Mouse (Mus musculus) erythroid progenitor cell, adult 5-6 weeks (primary cell): Measurements from ENCODE around the gene Gm4792. TPM values are rescaled to one million over a fixed set of nuclear protein-coding genes. Genes with fewer than 3 reads are reported as not detected.

Source experiments
- ATAC-seq: replicated peaks from 2 replicates; pipeline ENCODE4 v1.8.0; 2016; ENCODE audit warnings: moderate number of reproducible peaks, mild to moderate bottlenecking, moderate TSS enrichment, inconsistent platforms; ENCODE audit not compliant: poor library complexity, low FRiP score, severe bottlenecking
- total RNA-seq, 2 experiments: library from RNA; stranded (forward) in 1 of 2; stranded (reverse) in 1 of 2; fragments of 150-400 nt in 1 of 2; fragments of 186-747, 209-891 nt in 1 of 2; gene quantifications; 2 replicates each; pipeline versions ENCODE4 v1.2.3 to v1.2.4; 2015 to 2017; ENCODE audit warnings: low replicate concordance in 2 of 2

The Gm4792 gene
- total RNA-seq, 2 experiments from 2014 or later = not detected

- ATAC-seq = no peak
Measured at GRCm38 (mm10) chr10:94247748-94248349, 50.7 kb downstream of the Gm4792 start.

Other genes with a start within 250 kb of the Gm4792 start
- gene Nr2c1, start 150.7 kb downstream of the Gm4792 start, total RNA-seq (2015; ENCODE audit: low replicate concordance) = 0.84 and 2.2 TPM in 2 replicates
- 0.64 and 1.4 TPM in 2 replicates for gene Nr2c1, start 150.7 kb downstream of the Gm4792 start, total RNA-seq (2017; ENCODE audit: low replicate concordance)
- gene Ndufa12, start 100.0 kb downstream of the Gm4792 start, total RNA-seq (2015; ENCODE audit: low replicate concordance) = 33.9 and 44.4 TPM in 2 replicates
- 56.6 and 63.0 TPM in 2 replicates for gene Ndufa12, start 100.0 kb downstream of the Gm4792 start, total RNA-seq (2017; ENCODE audit: low replicate concordance)
- 0.36 and 1.3 TPM in 2 replicates for gene Tmcc3, start 13.2 kb upstream of the Gm4792 start, total RNA-seq (2015; ENCODE audit: low replicate concordance)
- 0.45 and 1.0 TPM in 2 replicates for gene Tmcc3, start 13.2 kb upstream of the Gm4792 start, total RNA-seq (2017; ENCODE audit: low replicate concordance)